Mouse (Mus musculus) A20 (cell line): ENCODE data around the gene Cacna2d3.

Source experiments
- DNase-seq: peaks from one replicate; pipeline ENCODE4 v3.0.0-alpha.2; 2011; ENCODE audit warnings: low read depth, low spot score

Gene Cacna2d3

DNA sequence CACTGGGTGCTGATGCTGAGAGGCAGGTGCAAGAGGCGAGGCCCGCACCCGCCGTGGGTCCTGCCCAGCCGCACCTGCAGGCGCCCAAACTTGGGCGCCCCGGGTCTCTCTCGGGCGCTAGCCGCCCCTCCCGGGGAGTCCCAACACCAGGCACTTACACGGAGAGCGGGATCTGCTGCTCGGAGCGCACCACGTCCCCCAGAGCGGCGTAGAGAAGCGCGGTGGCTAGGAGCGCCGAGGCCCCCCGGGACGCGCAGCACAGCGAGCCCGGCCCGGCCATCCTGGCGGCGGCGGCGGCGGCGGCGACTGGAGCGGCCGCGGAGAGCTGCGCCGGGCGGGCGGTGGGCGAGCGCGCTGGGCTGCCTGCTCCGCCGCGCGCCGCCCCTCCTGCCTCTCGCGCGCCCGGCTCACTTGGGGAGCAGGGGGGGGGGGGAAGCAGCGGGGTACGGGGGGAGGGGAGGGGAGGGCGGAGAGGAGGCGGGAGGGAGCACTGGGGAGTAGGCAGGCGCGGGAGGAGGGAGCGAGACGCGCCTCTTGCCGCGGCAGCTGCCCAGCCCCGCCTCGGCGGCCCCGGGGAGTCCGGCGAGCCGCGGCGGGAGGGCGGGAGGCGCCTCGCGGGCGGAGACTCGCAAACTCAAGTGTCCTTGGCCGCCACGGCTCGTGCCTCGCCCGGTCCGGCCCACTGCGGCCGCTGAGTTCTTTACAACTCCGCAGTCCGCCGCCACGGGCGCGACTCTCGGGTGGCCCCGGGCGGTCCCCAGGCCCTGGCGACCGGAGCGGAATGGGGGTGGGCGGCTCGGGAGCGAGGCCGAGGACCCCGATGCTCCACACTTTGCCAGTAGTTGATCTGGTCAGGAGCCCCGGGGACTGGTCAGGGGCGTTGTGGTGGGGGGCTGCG is at the start of gene Cacna2d3:
Cacna2d3 (minus strand) TSS at position 377 of the 898 bp plus-strand sequence.
- DNase-seq, result peak; percentile 57

DNA sequence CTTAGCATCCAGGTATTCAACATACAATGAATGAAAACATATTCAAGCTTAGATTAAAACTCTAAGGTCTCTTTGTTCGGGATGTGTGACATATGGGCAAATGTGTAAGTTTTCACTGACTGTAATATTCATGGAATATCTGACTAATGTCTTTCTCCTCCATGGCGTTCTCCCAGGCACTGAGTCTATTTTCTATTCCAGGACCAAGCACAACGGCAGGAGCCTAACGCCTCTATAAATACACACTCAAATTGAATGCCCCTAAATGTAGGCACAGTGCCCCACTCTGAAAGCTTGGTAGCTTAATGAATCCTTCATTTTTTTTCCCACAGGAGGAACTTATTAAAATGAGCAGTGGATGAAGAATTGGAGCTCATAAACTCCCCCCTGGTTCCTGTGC is 47.8 kb upstream of the Cacna2d3 start:
- DNase-seq, result no peak

DNA sequence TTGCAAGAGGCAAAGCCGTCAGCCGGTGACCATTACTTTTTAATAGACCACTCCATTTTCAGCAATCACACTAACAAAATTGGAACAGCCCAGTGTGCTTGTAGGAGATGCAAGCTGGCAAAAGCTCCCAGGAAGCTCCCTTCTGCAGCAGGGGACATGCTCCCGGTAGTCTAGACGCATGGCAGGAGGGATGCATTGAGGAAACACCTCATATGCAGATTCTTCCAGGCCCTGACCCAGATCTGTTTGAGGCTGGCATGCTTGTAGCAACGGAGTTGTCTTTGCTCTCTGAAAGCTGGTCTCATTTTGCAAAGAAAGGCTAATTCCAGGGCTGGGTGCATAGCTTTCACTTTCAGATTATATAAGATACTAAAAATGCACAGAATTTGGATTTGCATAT is 31.2 kb upstream of the Cacna2d3 start:
- DNase-seq, result no peak

DNA sequence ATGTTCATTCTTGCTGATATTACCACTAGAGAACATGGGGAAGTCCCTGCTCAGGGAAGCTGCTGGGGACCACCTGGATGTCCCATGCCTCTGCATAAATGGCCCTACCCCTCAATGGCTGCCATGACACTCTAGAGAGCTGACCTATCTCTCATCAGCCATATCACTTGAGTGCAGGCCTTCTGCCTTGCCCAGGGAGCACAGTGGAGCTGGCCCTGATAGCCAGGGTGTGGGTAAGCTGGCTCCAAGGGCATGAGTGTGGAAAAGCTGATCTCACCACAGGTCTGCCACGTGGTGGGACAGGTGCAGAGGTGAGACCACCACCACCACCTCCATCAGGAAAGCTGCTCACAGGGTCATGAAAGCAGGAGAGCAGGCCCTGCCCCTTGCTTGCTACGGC is 17.1 kb upstream of the Cacna2d3 start:
- no peak for DNase-seq

GRCm38 (mm10) chr14:29730256-29730655 is 8.6 kb upstream of the Cacna2d3 start:
- DNase-seq, result no peak

DNA sequence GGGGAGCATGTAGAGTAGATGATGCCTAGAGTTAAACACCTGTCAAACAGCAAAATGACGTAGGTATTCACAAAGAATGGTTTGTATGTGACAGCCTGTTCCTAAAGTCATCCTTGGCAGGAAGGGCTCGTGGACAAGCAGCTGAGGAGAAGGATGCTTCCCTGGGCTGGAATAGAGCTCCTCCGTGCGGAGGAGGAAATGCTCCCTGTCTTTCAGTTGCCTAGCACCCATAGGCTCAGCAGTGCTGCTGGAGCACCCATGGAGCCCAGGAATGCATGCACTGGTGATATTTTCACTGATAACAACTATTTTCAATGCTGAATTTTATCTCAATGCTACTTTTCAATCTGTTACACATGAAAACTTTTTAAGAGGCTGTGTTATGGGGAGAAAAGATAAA is 7.3 kb upstream of the Cacna2d3 start:
- DNase-seq, result no peak

DNA sequence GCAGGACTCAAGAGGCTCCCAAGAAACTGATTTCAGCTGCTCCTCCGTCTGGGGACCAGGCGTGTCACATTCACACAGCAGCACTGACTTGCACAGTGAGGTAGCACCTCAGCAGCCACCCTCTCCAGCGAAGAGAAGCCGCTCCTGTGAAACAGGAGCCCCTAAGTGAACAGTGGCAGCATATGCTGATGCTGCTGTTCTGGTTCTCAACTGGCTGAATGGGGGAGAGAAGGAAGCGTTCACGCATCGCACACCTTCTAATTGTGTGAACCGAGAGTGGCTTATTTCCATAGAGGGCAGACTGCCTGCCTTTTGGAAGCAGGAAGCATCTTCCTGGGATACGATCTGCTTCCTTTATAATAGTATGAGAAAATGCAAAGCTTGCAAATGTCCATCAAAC is 5.9 kb upstream of the Cacna2d3 start:
- peak; percentile 46 for DNase-seq

- DNase-seq, result no peak
Measured at GRCm38 (mm10) chr14:29723267-29723666, 1.6 kb upstream of the Cacna2d3 start.

DNA sequence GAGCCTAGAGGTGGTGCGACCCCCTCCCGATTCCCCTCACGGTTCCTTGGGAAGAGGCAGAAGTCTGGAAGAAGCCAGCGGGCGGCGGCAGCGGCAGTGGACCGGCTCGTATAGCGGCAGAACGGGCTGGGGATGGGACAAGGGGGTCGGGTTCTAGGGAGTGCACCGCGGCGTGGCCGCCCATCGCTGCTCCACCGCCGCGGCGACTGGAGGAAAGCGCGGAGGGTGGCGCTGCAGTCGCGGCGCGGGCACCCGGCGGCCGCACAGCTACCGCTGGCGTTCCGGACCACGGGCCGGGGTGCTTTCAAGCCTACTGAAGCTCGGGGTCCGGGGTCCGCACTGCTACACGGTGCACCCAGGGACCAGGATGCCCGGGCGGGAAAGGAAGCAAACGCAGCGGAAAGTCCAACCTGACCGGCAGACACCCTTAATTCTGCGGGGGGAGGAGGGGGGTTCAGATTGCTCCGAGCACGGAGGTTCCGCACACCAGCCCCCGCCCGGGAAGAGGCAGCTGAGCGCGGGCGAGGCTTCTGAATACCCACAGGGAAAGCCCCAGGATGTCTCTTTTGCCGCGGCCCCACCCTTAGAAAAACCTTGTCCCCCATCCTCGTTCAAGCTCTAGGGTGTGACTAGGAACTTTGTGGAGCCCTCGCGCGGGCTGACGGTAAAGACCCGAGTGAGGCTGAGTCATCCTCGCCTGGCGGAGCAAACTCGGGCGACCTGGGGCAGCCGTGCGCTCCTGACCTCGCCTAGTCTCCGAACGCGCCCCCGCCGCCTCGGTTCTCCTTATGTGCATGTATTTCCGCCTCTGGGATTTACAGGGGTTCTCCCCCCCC is 940 bp upstream of the Cacna2d3 start:
- peak; percentile 61 for DNase-seq

GRCm38 (mm10) chr14:29721131-29721487 is 555 bp downstream of the Cacna2d3 start:
- DNase-seq, result no peak

DNA sequence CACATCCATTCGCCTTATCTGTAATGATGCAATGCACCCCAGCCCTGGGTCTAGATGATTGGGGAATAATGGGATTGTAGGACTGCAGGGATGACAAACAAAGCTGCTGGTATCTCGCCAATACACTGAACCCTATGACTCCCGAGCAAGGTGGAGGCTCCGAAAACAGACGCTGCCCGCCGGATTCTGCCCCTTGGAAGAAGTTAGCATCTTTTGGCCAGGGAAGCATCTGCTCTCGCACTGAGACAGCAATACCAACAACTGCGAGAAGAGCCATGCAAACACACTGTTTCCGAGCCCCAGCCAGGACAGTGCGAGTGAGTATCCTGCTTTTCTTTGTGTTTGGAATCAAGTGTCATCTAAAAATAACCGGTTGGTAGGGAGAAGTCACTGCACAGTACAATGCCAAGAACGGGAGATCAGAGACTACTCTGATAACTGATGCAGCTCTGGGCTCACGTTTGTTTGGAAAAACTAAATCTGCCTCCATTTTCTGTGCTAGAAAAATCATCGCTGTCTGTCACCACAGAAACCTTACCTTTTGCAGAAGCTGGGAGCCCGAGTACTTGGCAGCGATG is 1.2 kb downstream of the Cacna2d3 start:
- DNase-seq, result no peak

GRCm38 (mm10) chr14:29712621-29713020 is 9.0 kb downstream of the Cacna2d3 start:
- no peak for DNase-seq

GRCm38 (mm10) chr14:29707561-29708335 is 13.9 kb downstream of the Cacna2d3 start:
- DNase-seq, result no peak

- DNase-seq, result no peak
Measured at GRCm38 (mm10) chr14:29702762-29703161, 18.9 kb downstream of the Cacna2d3 start.

- peak; percentile 35 for DNase-seq
Measured at GRCm38 (mm10) chr14:29696131-29696530, 25.5 kb downstream of the Cacna2d3 start.

GRCm38 (mm10) chr14:29672436-29673050 is 49.1 kb downstream of the Cacna2d3 start:
- no peak for DNase-seq

DNA sequence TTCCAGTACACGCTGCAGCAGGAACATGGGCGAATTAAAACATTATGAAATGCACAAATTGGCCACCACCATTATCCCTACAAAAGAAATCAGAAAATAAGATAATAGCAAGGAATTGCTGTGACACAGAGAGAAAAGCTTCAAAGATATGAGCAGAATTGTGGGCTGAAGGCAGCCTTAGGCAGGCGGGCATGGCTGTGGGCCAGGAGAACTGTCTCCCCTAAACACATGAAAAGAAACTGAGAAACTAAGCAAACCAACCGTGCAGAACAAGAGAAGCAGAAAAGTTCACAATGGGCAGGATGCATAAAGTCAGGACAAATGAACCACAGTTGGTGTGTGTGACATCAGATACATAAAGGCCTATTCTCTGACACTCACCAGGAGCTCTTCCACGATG is 51.8 kb downstream of the Cacna2d3 start:
- no peak for DNase-seq

DNA sequence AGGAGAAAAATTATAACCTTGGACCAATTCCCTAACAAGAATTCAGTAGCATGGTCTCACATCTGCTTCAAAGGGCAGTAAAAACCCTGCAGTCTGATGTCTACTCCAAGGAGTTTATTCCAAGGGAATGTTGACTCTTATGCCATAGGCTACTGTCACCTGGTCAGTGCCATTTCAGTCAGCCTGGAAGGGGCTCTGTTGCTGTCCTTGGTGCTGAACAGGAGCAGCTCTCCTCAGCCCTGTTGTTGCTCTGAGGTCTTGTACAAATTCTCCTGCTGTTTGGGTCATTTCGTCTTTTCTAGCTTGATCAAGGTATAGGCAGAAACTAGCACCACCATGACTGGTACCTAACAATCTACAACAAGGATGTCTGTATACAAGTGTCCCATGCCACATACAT is 64.7 kb downstream of the Cacna2d3 start:
- peak; percentile 8 for DNase-seq

GRCm38 (mm10) chr14:29650591-29650990 is 71.1 kb downstream of the Cacna2d3 start:
- DNase-seq, result no peak

DNA sequence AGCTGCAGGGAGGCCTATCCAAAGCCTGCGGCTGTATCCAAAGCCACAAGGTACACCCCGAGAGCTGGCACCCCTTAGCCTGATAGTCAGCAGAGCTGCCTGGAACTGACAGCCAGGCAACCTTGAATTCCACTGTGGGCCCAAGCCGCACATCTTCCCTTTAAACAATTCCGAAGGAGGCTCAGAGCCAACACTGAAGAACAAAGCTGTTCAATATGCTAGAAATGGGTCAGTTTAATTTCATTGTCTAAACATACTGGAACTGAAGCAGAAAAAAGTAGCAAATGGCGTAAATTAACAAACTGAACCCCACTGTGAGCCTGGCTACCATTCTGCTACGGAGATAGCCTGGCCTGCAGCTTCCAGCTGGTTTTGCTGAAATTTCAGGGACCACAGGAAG is 72.9 kb downstream of the Cacna2d3 start:
- no peak for DNase-seq

DNA sequence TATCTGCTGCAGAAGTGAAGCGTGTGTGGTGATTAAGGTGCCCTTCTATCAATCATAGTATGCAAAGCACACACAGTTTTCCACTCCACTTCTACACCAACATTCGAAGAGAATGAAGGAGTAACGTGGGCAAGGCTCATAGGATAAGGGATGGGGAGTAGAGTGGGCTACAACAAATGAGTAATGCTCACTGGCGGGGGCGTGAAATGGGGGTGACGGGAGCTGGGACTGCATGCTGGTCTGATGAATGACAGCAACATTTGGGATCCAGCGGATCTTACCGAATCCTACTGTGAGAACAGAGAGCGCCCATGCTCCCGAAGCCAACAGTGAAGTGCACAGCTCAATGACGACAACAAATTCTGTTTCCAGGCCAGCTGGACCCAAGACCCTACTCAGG is 76.2 kb downstream of the Cacna2d3 start:
- DNase-seq, result no peak
